Mouse (Mus musculus) CD8-positive naive resting alpha-beta T cell, adult 2 months (primary cell): ENCODE results near the gene Fars2.

ENCODE experiments used
- DNase-seq, 2 experiments: peaks; one replicate each; pipeline ENCODE4 v3.0.0; 2022; ENCODE audit warnings: low read depth in 2 of 2, low spot score in 2 of 2

The Fars2 gene

DNA sequence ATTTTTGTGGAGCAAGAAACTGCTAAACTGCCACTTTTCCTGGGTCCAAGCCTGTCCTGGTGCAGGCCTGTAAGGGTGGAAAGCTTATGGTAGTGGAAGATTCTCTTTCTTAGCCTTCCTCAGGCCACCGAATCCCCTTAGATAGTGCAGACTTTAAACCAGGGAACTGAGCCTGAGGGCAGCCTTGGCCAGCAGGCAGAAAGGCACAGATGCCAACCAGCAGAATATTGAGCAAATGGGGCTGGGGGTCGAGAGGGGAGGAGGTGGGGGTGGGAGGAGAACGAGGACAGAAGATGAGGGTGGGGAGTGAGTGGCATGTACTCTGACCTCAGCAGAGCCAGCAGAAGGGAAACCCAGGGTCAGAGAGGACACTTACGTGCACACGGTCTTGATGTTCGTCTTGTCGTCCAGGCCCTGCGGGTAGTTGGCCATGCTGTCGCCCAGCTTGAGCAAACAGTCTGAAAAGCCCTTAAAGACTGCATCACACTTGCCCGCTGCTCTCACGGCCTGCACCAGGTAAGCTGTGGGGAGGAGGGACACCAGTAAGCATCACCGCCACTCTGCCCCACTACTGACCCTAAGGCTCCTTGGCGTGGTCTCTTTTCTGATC, 612.6 kb downstream of the Fars2 start:
- DNase-seq = no peak

DNA sequence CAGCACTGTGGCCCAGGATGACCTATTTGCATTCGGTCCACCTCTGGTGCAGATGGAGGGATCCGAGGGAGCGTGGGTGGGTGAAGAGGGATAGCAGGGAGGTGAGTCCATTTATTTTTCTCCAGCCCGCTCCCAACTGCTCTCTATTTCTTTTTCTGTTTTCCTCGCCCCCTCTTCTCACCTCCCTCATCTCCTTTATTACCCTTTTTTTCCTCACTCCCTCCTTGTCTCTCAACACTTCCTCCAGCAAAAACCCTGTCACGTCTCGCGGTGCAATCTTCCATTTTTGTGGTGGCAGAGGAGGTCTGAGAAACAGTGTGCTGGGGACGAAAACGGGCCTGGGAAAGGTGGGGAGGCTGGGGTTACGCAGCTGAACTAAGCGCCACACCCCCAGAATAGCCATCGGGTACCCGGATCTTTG, 613.1 kb downstream of the Fars2 start:
- no peak for DNase-seq

DNA sequence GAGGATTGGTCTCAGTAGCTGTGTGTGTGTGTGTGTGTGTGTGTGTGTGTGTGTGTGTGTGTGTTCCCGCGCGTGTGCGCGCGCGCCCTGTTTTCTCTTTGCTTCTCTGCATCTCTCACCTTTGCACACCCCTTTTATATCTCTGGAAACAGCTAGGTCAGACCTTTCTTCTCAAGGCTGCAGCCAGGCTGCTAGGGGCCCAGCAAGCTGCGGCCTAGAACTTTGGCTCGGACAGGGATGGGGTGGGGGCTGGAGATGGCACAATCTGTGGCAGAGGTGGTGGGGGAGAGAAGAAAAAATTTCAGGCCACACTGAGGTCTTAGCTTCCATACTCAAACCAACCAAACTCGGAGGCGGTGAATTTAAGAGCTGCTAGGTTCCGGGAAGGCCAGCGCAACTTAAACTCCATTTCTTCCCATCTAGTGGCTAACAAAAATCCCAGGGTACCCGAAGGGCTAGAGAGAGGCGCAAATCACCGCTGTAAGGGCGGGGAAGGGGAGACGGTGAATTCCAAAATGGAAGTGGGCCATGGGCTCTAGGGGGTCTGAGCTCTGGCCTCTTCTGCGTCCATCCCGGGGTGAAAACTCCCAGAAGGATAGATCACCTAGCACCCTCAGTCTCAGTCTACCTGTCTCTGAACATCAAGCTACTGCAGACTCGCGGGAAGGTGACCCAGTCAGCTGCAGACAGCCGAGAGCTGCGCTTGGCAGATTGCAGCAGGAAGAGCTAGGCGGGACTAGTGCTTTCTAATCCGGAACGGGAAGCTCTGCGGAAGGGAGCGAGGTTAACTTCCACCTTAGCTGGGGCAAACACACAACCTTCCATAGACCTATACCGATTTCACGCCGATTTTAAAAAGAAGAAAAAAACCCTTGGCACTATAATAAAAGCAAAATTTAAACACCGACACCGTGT, 614.1 kb downstream of the Fars2 start:
- no peak for DNase-seq

DNA sequence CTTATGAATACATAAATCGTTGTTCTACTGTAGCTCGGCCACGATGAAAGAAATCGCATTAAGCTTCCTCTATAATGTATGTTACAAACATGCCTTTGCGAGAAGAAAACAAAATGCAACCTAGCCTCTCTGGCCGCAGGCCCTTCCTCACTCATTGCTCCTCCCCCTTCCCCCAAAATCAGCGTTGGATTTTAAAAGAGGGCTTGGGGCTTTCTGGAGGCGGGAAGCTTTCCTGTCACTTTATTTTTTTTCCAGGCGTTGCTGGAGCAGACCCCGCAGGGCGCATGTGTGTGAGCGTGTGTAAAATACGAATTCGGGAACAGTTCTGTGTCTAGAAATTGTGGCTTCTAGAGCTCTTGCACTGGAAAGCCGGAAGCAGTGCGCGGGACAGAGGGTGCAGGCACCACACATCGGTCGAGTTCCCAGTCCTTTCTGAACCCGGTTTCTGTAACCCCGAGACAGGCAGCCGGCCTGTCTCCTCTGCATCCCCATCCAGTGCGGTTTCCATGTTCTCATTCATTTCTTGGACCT, 614.8 kb downstream of the Fars2 start:
- DNase-seq = no peak

DNA sequence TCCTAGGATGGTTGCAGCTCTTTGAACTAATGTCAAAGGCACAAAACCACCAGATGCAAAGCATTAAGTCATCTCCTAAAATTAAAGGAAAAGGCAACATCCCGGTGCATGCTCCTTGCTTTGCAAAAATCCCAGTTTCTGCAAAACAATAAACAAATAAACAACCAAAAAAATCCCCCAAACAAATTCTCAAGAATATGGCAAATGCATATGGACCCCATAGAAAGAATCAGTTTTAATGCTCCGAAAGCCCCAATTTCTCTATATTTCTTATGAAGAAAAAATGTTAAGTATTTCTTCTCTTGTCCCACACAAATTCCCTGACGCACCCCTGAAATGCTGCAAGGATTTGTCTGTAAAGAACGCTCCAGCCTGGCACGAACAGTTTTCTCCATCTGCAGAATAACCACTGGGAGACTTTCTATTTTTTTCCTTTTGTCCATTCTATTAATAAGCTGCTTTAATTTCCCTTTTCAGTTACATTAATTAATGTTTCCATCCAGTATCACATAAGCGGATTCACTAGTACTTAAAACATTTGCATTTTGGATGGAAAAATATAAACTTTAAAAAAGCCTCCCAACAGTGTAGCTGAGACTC, 615.8 kb downstream of the Fars2 start:
- DNase-seq = no peak

DNA sequence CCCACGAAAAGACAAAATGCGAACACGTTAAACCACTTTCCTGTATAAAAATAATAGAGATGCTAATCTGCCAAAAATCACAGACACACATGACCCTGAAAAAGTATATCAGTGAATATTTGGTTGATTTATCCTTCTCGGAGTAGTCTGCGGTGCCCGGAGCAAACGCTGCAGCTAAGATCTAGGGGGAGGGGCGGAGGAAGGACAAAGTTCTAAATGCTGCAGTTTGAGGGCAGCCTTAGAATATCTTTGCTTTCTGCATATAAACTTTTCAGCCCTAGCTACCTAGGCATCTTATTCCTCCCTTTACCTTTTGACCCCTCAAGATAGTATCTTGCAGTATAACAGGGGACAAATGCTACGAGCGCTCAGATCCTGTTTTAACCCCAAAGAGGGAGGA, 616.4 kb downstream of the Fars2 start:
- DNase-seq = no peak

DNA sequence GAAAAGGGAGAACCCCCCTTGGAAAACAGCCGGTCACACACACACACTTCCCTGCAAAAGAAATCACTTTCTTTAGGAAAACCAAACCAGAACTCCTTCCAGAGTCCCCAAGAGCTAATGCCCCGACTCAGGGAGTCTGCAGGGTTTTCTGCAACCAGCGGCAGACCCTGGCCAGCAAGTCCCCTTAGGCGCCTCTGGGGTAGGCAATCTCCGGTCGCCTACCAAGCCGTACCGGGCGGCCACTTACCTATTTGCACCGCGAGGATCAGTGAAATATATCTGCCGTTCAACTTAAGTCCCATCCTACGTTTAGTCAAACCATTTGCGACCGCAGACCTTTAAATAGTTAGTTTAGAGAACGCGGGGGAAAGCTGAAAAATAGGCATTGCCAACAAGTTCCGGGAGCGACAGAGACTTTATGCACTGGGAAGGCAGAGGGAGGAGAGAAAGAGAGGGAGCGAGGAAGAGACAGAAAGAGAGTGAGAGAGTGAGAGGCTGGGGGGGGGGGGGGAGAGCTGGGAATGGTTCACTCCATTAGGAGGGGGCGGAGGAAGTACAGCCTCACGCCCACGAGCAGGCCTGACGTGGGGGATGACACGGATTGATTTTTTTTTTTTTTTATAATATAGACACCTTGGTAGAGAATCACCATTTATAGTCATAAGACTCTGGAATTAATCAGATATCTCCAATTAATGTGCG, 616.9 kb downstream of the Fars2 start:
- DNase-seq = no peak

DNA sequence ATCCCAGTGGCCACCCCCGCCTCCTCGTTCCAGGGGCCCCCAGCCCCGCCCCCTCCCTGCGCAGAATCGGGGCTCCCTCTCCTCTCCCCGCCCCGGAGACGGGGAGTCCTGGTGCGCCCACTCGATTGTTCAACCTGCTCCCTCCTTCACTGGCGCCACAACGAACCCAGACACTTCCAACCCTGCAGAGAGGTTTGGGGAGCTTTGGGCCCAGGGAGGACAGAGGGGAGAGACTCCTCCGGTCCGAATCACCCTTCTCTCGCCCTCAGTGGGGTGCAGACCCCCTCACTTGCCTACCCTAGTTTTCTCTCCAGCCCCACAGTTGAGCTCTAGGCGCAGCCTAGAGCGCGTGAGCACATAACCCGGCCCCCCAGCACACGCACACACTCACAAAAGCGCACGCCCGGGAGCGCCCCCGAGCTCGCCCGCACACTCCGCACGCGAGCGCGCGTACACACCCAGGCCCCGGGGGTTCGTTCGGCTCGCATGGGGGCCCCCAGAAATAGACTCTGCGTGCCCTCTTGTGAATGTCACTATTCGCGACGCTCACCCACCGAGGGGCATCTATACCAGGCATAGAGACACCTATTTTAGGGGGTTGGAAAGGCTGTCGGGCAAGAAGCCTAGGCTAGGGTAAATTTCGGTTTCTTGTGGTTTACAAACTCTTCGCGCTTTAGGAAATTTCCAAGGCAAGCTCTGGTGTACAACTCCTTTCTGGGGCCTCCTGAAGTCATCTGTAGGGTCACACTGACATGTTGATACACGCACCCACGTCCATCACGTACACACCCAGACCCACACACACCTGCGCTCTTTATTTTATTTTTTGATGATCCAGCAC, 617.7 kb downstream of the Fars2 start, which contains the start of gene Nrn1:
Gene Nrn1, minus strand, starts transcription at position 401 of the 841 bp plus-strand sequence.
- DNase-seq = no peak

DNA sequence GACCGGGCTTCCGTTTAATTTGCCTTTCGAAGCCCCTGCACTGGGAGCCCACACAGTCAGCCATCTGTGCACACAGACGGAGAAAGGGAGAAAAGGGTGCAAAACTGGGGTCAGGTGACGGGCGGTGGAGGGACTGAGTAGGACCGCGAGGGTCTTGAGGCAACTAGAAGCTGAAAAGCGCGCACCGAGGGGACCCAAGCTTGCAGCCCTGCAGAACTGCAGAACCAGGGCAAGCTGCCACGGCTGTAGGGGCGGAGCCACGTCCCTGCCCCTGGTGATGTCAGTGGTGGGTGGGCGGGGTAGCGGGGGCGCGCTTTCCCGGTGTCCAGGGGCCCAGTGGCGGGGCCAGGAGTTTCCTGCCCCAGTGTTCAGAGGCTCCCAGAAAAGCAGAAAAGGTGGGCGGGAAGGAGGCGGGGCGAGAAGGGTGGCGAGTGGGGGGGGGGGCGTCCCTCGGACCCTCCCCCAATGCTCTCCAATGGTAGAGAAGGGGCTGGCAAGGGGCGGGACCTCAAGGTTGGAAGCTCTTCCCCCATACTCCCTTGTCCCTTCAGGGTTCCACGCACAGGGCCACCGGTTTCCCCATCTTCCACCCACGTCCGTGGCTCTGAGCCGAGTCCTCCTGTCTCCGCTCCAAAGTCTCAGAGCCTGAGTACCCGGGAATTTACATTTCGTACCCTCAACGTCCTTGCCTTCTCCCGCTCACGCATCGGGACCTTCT, 618.8 kb downstream of the Fars2 start:
- DNase-seq = no peak

DNA sequence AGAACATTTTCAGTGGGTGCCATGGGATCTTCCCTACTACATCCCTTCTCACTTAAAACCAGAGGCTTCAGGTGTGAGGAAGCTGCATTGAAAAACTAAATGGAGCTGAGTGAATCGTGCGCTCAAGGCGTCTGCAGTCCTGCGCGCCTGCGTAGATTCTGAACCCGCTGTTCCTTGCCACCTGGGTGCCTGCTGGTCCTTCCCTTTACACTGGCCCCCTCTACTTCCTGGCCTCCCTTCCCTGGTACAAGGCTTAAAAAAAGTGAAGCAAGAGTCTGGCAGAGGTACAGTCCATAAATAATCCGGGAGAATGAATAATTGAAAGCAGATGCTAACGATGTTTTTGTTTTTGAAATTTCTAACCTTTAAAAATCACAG, 619.4 kb downstream of the Fars2 start:
- DNase-seq = no peak

DNA sequence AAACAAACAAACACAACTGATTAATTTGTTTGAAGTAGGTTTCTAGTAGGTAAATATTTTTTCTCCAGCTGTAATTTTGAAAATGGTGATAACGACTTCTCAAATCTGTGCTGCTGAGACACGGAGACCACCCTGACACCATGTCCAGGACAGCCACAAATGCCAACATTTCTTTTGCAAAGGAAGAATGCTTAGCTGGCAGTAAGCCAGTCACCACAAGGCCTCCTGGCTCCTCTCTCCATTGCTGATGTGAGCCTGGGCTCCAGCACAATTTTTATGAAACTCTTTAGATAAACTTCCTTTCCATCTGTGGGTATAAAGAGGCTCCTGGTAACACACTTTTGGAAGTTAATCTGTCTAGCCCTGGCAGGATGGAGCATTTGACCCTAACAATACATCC, 632.8 kb downstream of the Fars2 start:
- DNase-seq = no peak

DNA sequence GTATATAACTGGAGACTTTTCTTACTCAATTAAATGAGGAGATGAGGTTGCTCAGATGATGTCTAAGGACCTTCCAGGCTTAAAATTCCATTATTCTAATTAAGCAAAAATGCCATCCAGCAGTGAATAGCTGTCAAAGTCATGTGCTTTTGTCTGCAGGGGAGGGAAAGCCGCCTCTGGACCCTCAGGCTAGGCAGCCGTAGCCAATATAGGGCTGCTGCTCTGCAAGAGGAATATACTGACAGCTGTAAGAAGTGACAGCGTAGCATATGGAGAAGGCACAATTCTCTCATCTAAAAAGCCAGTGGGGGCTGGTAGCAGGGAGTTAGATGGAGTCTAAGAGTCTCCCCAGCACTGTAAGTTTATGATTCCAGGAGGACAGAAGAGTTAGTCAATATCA, 634.6 kb downstream of the Fars2 start:
- no peak for DNase-seq

DNA sequence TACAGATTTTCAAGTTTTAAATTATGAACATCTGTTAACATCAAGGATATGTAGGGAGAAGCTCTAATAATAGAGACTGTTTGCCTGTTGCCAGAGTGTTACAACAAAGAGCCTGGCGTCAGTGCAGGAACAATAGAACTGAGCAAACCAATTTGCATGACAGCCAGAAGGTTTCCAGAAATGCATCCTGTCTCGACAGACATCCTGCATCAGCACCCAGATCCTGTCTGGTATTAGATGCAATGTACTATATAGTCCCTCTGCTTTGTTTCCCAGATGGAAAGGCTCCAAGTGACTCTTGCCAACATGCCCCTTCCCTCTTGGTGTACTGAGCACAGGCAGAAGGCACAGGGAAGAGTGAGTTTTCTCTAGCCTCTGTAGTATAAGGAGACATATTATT, 649.6 kb downstream of the Fars2 start:
- no peak for DNase-seq
